Mouse (Mus musculus) central nervous system, embryonic 11.5 days (tissue): ENCODE measurements around the gene Armh2. TPM values are rescaled to one million over a fixed set of nuclear protein-coding genes. Genes with fewer than 3 reads are reported as not detected.

Experiments
- polyA plus RNA-seq: library from polyadenylated mRNA; depleted of rRNA; stranded (reverse); fragments of >200 nt; gene quantifications from 2 replicates; pipeline ENCODE4 v1.2.3, GENCODE M21; 2012; rRNA removed

Armh2 gene
- polyA plus RNA-seq, result not detected in 2 replicates

DNA sequence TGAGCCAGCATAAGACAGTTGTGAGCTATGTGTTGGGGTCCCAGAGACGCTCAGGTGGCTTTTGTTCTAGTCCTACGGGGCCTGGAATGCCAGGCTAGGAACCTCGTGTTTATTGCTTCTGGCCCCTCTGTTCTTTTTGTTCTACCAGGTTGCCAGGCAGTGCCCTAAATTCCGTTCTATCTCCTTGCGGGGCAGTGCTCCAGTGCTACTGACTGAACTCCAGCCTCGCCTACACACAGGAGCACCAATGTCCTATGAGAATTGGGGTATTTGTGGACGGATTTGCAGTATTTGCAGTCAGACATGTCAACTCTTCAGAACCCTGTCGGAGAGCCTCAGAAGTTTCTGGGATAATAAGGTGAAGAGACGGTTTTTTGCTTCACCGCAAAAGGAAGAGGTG is at the start of gene Armh2:
Gene Armh2, plus strand, starts transcription at position 205 of the 400 bp plus-strand sequence.

GRCm38 (mm10) chr13:24761403-24762227 is 20.6 kb downstream of the Armh2 start, which contains the start of gene Gmnn:
TSS of gene Gmnn (minus strand) at chr13:24761923.

Other genes with a start within 250 kb of the Armh2 start
- 7.2 and 9.1 TPM in 2 replicates for gene Ripor2, start 159.0 kb upstream of the Armh2 start, polyA plus RNA-seq
- 86.7 and 127 TPM in 2 replicates for gene Gmnn, start 20.7 kb downstream of the Armh2 start, polyA plus RNA-seq
- gene BC005537, start 60.4 kb downstream of the Armh2 start, polyA plus RNA-seq, result 84.9 and 99.8 TPM in 2 replicates
- 22.0 and 47.7 TPM in 2 replicates for gene Acot13, start 90.3 kb downstream of the Armh2 start, polyA plus RNA-seq
- gene Tdp2, start 90.4 kb downstream of the Armh2 start, polyA plus RNA-seq, result 83.3 and 91.0 TPM in 2 replicates
- 0.47 and 1.3 TPM in 2 replicates for gene D130043K22Rik, start 103.9 kb downstream of the Armh2 start, polyA plus RNA-seq
- gene Aldh5a1, start 196.4 kb downstream of the Armh2 start, polyA plus RNA-seq, result 10.8 and 12.1 TPM in 2 replicates
- 0.31 and 0.43 TPM in 2 replicates for gene Gpld1, start 201.9 kb downstream of the Armh2 start, polyA plus RNA-seq